Mouse (Mus musculus): Measurements from ENCODE around the gene Tmem87b.

DNA sequence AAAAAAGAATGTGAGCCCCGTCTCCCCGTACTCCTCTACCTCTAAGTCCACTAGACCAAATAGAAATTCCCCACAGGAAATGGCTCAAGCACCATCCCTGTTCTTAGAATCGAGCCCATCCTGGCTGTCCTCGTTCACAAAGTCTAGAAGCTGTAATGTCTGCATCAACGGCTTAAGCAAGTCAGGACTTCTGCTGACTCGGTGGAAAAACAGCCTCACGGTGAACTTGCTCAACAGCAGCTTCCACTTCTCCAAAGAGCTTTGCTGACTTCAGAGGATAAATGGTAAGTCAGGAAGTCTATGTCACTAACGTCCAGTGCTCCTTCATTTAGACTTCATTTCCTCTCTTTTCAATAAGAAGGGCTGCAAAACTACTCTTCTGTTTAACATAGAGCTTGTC is 11.4 kb upstream of the Tmem87b start:
- TF ChIP-seq CTCF (IDR thresholded peaks at IDR 0.05; ENCODE audit: borderline replicate concordance, insufficient read depth, low read length) (no peak), POLR2A (IDR thresholded peaks at IDR 0.05; ENCODE audit: low read depth, low read length) (no peak)

Measured in embryonic fibroblast, embryonic 13.5 days (primary cell).